Mouse (Mus musculus): ENCODE results near the gene Cd244a. TPM values are rescaled to one million over a fixed set of nuclear protein-coding genes. Genes with fewer than 3 reads are reported as not detected.

The Cd244a gene
- polyA plus RNA-seq (2015; fragmentation: Nextera tagmentation; extraction: Ambion mirVana) = not detected in 2 replicates

DNA sequence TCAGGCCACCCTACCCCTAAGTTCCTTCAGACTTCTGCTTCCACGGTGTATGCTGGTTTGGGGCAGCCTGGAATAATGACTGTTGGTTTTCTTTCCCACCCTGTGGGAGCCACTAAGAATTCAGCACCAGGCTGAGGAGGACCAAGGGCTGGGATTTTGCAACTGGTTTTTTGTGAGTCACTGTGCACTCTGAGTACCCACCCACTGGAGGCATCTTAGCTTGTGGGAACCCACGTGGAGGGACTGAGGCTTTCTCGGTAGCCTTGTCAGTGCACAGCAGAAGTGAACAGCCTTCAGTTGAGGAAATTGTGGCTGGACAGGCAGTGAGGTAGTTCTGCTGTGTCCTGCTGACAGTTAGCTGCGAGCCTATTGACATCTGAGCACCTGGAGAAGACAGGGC lies at the start of gene Cd244a:
Gene Cd244a, plus strand, starts transcription at position 296 of the 400 bp plus-strand sequence.
- no peak within 1 kb of the TSS for H3K4me2 ChIP-seq (replicated peaks)
- no peaks in the 10 kb centered on the region for H3K9me3 ChIP-seq
- 88% methylated on average over 4 of the region's 4 CpGs for WGBS
- no peaks in the 10 kb centered on the region for H3K27me3 ChIP-seq
- no peak within 1 kb of the TSS for H3K4me3 ChIP-seq (replicated peaks)
- no peak for ATAC-seq
- H3K9ac ChIP-seq (replicated peaks) = no peak within 1 kb of the TSS
- H3K4me1 ChIP-seq (replicated peaks) = no peaks in the 10 kb centered on the region
- no peak within 1 kb of the TSS for H3K27ac ChIP-seq
- H3K36me3 ChIP-seq = no peaks in the 10 kb centered on the region

- Histone ChIP-seq H3K4me1 (replicated peaks) (no peaks in the 10 kb centered on the region), H3K27me3 (no peaks in the 10 kb centered on the region), H3K4me3 (replicated peaks) (no peak overlapping the region), H3K9ac (replicated peaks) (no peak overlapping the region), H3K9me3 (no peaks in the 10 kb centered on the region), H3K36me3 (no peaks in the 10 kb centered on the region), H3K4me2 (replicated peaks) (no peak overlapping the region), H3K27ac (no peak overlapping the region)
- ATAC-seq = no peak
- WGBS = 90% methylated on average over 2 of the region's 2 CpGs
These were observed 45.8 kb upstream of the Cd244a start for GRCm38 (mm10) chr1:171513234-171513633.

- Histone ChIP-seq H3K27me3 (no peaks in the 10 kb centered on the region), H3K4me3 (replicated peaks) (no peak overlapping the region), H3K36me3 (no peaks in the 10 kb centered on the region), H3K9me3 (no peaks in the 10 kb centered on the region), H3K9ac (replicated peaks) (no peak overlapping the region), H3K27ac (no peak overlapping the region), H3K4me1 (replicated peaks) (no peaks in the 10 kb centered on the region), H3K4me2 (replicated peaks) (no peak overlapping the region)
- WGBS = 91% methylated on average over 1 of the region's 1 CpGs
- no peak for ATAC-seq
These were observed 45.2 kb upstream of the Cd244a start for GRCm38 (mm10) chr1:171513760-171514159.

DNA sequence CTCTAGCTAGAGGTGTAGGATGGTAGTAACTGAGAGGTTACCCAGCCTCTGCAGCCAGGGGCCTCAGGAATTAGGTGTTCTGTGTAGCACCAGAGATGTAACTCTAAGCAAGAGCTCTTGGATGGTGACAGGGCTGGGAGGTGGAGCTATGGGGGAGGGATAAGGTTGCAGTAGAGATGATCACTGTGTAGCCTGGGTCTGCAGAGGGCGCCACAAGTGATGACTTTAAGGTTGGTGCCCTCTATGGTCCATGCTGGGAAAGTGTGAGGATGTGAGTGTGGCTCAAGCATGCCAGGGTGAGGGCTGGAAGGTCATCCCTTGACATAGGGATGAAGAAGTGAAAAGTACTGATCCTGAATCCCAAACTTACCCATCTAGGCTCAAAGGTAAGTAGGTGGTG lies 44.0 kb upstream of the Cd244a start:
- H3K9ac ChIP-seq (replicated peaks) = no peak overlapping the region
- H3K36me3 ChIP-seq = no peaks in the 10 kb centered on the region
- no peaks in the 10 kb centered on the region for H3K4me1 ChIP-seq (replicated peaks)
- H3K27me3 ChIP-seq = no peaks in the 10 kb centered on the region
- H3K4me2 ChIP-seq (replicated peaks) = no peak overlapping the region
- no peak overlapping the region for H3K4me3 ChIP-seq (replicated peaks)
- WGBS = 14% methylated on average over 1 of the region's 1 CpGs
- no peak for ATAC-seq
- H3K9me3 ChIP-seq = no peaks in the 10 kb centered on the region
- no peak overlapping the region for H3K27ac ChIP-seq

GRCm38 (mm10) chr1:171515557-171515956 lies 43.4 kb upstream of the Cd244a start:
- no peak for ATAC-seq
- no peak overlapping the region for H3K27ac ChIP-seq
- no peak overlapping the region for H3K4me3 ChIP-seq (replicated peaks)
- H3K9me3 ChIP-seq = no peaks in the 10 kb centered on the region
- no peak overlapping the region for H3K4me2 ChIP-seq (replicated peaks)
- H3K9ac ChIP-seq (replicated peaks) = no peak overlapping the region
- no peaks in the 10 kb centered on the region for H3K4me1 ChIP-seq (replicated peaks)
- 95% methylated on average over 4 of the region's 4 CpGs for WGBS
- H3K27me3 ChIP-seq = no peaks in the 10 kb centered on the region
- no peaks in the 10 kb centered on the region for H3K36me3 ChIP-seq

DNA sequence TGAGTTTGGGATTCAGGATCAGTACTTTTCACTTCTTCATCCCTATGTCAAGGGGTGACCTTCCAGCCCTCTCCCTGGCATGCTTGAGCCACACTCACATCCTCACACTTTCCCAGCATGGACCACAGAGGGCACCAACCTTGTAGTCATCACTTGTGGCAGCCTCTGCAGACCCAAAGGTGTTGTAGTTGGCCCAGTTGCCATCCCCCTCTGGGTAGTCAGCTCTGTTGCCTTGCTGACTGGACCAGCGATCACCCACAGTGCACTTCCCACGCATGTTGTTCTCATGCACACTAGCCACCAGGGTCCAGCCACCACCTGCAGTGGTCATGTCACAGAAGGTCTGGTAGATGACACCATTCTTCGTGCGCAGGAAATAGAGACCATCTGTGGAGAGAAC lies 27.6 kb upstream of the Cd244a start:
- H3K27me3 ChIP-seq = no peaks in the 10 kb centered on the region
- H3K4me1 ChIP-seq (replicated peaks) = no peaks in the 10 kb centered on the region
- H3K27ac ChIP-seq = no peak overlapping the region
- no peaks in the 10 kb centered on the region for H3K9me3 ChIP-seq
- 95% methylated on average over 4 of the region's 4 CpGs for WGBS
- no peak overlapping the region for H3K9ac ChIP-seq (replicated peaks)
- H3K4me3 ChIP-seq (replicated peaks) = no peak overlapping the region
- no peaks in the 10 kb centered on the region for H3K36me3 ChIP-seq
- ATAC-seq = no peak
- H3K4me2 ChIP-seq (replicated peaks) = no peak overlapping the region

DNA sequence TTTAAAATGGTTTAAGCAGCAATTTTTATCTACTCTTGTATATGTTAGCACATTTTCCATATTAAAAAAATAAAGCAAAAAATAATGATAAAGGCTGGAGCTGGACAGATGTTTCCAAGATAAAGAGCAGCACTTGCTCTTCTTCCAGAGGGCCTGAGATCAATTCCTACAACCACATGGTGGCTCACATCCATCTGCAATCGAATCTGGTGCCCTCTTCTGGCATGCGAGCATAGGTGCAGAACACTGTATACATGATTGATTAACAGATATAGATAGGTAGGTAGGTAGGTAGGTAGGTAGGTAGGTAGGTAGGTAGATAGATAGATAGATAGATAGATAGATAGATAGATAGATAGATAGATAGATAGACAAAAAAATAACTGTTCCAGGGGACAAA lies 26.2 kb upstream of the Cd244a start:
- H3K36me3 ChIP-seq = no peaks in the 10 kb centered on the region
- no peak overlapping the region for H3K4me2 ChIP-seq (replicated peaks)
- no peak overlapping the region for H3K4me3 ChIP-seq (replicated peaks)
- no peak overlapping the region for H3K9ac ChIP-seq (replicated peaks)
- ATAC-seq = no peak
- no peaks in the 10 kb centered on the region for H3K4me1 ChIP-seq (replicated peaks)
- 60% methylated on average over 2 of the region's 2 CpGs for WGBS
- no peaks in the 10 kb centered on the region for H3K27me3 ChIP-seq
- H3K27ac ChIP-seq = no peak overlapping the region
- no peaks in the 10 kb centered on the region for H3K9me3 ChIP-seq

- Histone ChIP-seq H3K4me2 (replicated peaks) (no peak overlapping the region), H3K4me3 (replicated peaks) (no peak overlapping the region)
- ATAC-seq = no peak
These were observed 24.4 kb upstream of the Cd244a start for GRCm38 (mm10) chr1:171534557-171534956.

DNA sequence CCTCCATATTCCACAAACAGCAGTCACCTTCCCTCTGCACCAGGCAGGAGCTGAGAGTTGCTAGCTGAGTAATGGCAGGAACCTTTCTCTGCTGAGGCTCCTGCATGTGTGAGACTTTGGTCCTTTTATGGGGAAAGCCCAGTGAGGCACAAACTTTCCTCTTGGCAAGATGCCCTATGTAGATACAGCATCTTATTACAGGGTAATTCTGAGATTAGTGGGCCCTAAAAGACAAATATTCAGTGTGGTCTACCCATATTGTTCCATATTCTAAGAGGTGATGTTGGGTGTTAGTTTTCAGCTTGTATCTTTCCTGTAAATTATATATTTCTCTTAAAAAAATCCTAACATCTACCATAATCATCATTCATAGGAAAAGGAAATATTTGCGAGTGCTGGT lies 23.8 kb upstream of the Cd244a start, which contains the start of gene Itln1:
Gene Itln1, minus strand, starts transcription at position 101 of the 400 bp plus-strand sequence.
- WGBS = 94% methylated on average over 1 of the region's 1 CpGs
- Histone ChIP-seq H3K4me2 (replicated peaks) (no peak within 1 kb of the TSS), H3K4me3 (replicated peaks) (no peak within 1 kb of the TSS), H3K36me3 (no peaks in the 10 kb centered on the region), H3K27me3 (no peaks in the 10 kb centered on the region), H3K27ac (no peak within 1 kb of the TSS), H3K9me3 (no peaks in the 10 kb centered on the region), H3K4me1 (replicated peaks) (no peaks in the 10 kb centered on the region), H3K9ac (replicated peaks) (no peak within 1 kb of the TSS)
- no peak for ATAC-seq

More at GRCm38 (mm10) chr1:171534557-171534956, 24.4 kb upstream of the Cd244a start:
- Histone ChIP-seq H3K27ac (no peak overlapping the region), H3K36me3 (no peaks in the 10 kb centered on the region), H3K9me3 (no peaks in the 10 kb centered on the region), H3K9ac (replicated peaks) (no peak overlapping the region), H3K27me3 (no peaks in the 10 kb centered on the region), H3K4me1 (replicated peaks) (no peaks in the 10 kb centered on the region)

GRCm38 (mm10) chr1:171540694-171541093 lies 18.3 kb upstream of the Cd244a start:
- no peak overlapping the region for H3K4me2 ChIP-seq (replicated peaks)
- H3K9me3 ChIP-seq = no peaks in the 10 kb centered on the region
- H3K27ac ChIP-seq = no peak overlapping the region
- no peaks in the 10 kb centered on the region for H3K27me3 ChIP-seq
- no peak overlapping the region for H3K9ac ChIP-seq (replicated peaks)
- H3K4me1 ChIP-seq (replicated peaks) = no peaks in the 10 kb centered on the region
- ATAC-seq = no peak
- WGBS = 91% methylated on average over 1 of the region's 1 CpGs
- no peak overlapping the region for H3K4me3 ChIP-seq (replicated peaks)
- H3K36me3 ChIP-seq = no peaks in the 10 kb centered on the region

DNA sequence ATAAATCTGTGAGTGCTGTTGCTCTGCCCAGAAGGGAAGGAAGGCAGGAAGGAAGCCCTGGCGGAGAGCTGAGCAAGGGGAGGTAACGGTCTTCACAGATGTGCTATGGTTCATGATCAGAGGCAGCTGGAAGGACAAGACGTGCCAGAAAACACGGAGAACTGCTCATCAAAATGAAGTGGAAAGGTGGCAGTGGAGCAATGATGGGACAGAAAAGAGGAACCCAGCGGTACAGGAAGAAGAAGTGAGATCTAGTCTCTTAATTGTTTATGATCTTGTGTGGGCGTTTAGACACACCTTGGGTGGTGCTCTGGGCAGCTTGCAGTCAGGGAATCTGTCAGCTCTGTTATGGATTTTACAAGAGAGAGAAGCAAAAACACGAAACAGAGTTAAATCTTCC lies 7.7 kb upstream of the Cd244a start:
- no peaks in the 10 kb centered on the region for H3K27me3 ChIP-seq
- no peaks in the 10 kb centered on the region for H3K36me3 ChIP-seq
- no peak overlapping the region for H3K4me2 ChIP-seq (replicated peaks)
- no peak overlapping the region for H3K27ac ChIP-seq
- no peaks in the 10 kb centered on the region for H3K4me1 ChIP-seq (replicated peaks)
- H3K9me3 ChIP-seq = no peaks in the 10 kb centered on the region
- no peak for ATAC-seq
- WGBS = 87% methylated on average over 7 of the region's 7 CpGs
- no peak overlapping the region for H3K4me3 ChIP-seq (replicated peaks)
- H3K9ac ChIP-seq (replicated peaks) = no peak overlapping the region

- H3K9ac ChIP-seq (replicated peaks) = no peak overlapping the region
- no peak overlapping the region for H3K27ac ChIP-seq
- no peak overlapping the region for H3K4me3 ChIP-seq (replicated peaks)
- no peaks in the 10 kb centered on the region for H3K27me3 ChIP-seq
- no peaks in the 10 kb centered on the region for H3K36me3 ChIP-seq
- H3K9me3 ChIP-seq = no peaks in the 10 kb centered on the region
- 89% methylated on average over 2 of the region's 2 CpGs for WGBS
- no peak for ATAC-seq
- H3K4me1 ChIP-seq (replicated peaks) = no peaks in the 10 kb centered on the region
- no peak overlapping the region for H3K4me2 ChIP-seq (replicated peaks)
These were observed 6.8 kb upstream of the Cd244a start for GRCm38 (mm10) chr1:171552230-171552629.

All from midbrain, embryonic 13.5 days (tissue).